20 mouse cellular contexts compared by ENCODE assay signal in genomic region chr2:133472966-133473744, GRCm38 (mm10).
"Had no signal": no experiment of that assay in that cellular context is flagged by ENCODE, and none has a peak within 500 bp of the region (broad histone marks: within the 10 kb centered on the region; RNA-seq: fewer than 3 reads in every experiment).

No protein-coding gene starts in this region.

- ATAC-seq: intestine, embryonic 16.5 days; liver, embryonic 12.5 days; midbrain, embryonic 13.5 days; midbrain, embryonic 16.5 days had no signal

- H3K4me3 ChIP-seq: limb, embryonic 10.5 days; limb, embryonic 13.5 days; liver, embryonic 12.5 days; liver, embryonic 15.5 days; megakaryocyte, embryonic 14.5 days; midbrain, embryonic 10.5 days; midbrain, embryonic 13.5 days; myocyte; neural tube, embryonic 13.5 days had no signal

- H3K9ac ChIP-seq: limb, embryonic 13.5 days; liver, embryonic 12.5 days; liver, embryonic 15.5 days; midbrain, embryonic 13.5 days; neural tube, embryonic 13.5 days had no signal

- H3K4me2 ChIP-seq: limb, embryonic 13.5 days; liver, embryonic 12.5 days; liver, embryonic 15.5 days; midbrain, embryonic 13.5 days; neural tube, embryonic 13.5 days had no signal

- H3K36me3 ChIP-seq: limb, embryonic 10.5 days; limb, embryonic 13.5 days; liver, embryonic 12.5 days; liver, embryonic 15.5 days; midbrain, embryonic 10.5 days; midbrain, embryonic 13.5 days; neural tube, embryonic 13.5 days had no signal

- H3K9me3 ChIP-seq: limb, embryonic 10.5 days; limb, embryonic 13.5 days; liver, embryonic 12.5 days; liver, embryonic 15.5 days; megakaryocyte, embryonic 14.5 days; midbrain, embryonic 10.5 days; midbrain, embryonic 13.5 days; neural tube, embryonic 13.5 days had no signal

- H3K27ac ChIP-seq: limb, embryonic 10.5 days; limb, embryonic 13.5 days; liver, embryonic 12.5 days; liver, embryonic 15.5 days; macrophage; midbrain, embryonic 10.5 days; midbrain, embryonic 13.5 days; neural tube, embryonic 13.5 days; stomach, postnatal 0 days had no signal

- DNase-seq: kidney, adult 18-20 months; kidney, postnatal 25 days; liver; lung, adult 18-20 months; thymus, adult 2 months; thymus, postnatal 14 days; thymus, postnatal 4 days had no signal

- H3K4me1 ChIP-seq: limb, embryonic 10.5 days; limb, embryonic 13.5 days; liver, embryonic 12.5 days; liver, embryonic 15.5 days; midbrain, embryonic 10.5 days; midbrain, embryonic 13.5 days; neural tube, embryonic 13.5 days had no signal

- H3K27me3 ChIP-seq: limb, embryonic 13.5 days; liver, embryonic 12.5 days; liver, embryonic 15.5 days; megakaryocyte, embryonic 14.5 days; midbrain, embryonic 13.5 days; neural tube, embryonic 13.5 days had no signal
